Mouse (Mus musculus) limb, embryonic 13.5 days (tissue): ENCODE measurements at regions not wholly inside any gene's neighbourhood (a gene's known extent, or its start where the extent isn't known, plus 50 kb on each side); places are given as distances from the start of the nearest gene placed in this dataset.

Source experiments
- ATAC-seq: fragments of 200-750 bp; cut with Nextera tagmentation; 2 replicates; pipeline ENCODE4 v1.8.0; 2017; ENCODE audit warnings: low read depth, moderate number of reproducible peaks, moderate TSS enrichment; ENCODE audit not compliant: low FRiP score
- H3K27ac ChIP-seq: fragments of 300-500 bp; sonication (generic); 2 replicates; pipeline ENCODE4 v1.5.1; 2015; ENCODE audit warnings: inconsistent platforms, mild to moderate bottlenecking, moderate library complexity
- H3K27me3 ChIP-seq: fragments of 300-500 bp; sonication (generic); 2 replicates; pipeline ENCODE4 v1.6.1; 2015; ENCODE audit warnings: mild to moderate bottlenecking, inconsistent platforms
- H3K36me3 ChIP-seq: fragments of 300-500 bp; sonication (generic); 2 replicates; pipeline ENCODE4 v1.6.1; 2015; ENCODE audit warnings: inconsistent platforms, mild to moderate bottlenecking, moderate library complexity
- H3K4me1 ChIP-seq: fragments of 300-500 bp; sonication (generic); 2 replicates; pipeline ENCODE4 v1.6.1; 2015; ENCODE audit warnings: inconsistent platforms
- H3K4me2 ChIP-seq: fragments of 300-500 bp; sonication (generic); replicated peaks from 2 replicates; pipeline ENCODE4 v1.6.1; 2015; ENCODE audit warnings: inconsistent platforms, mild to moderate bottlenecking, moderate library complexity
- H3K4me3 ChIP-seq: fragments of 300-500 bp; sonication (generic); 2 replicates; pipeline ENCODE4 v1.5.1; 2015; ENCODE audit warnings: moderate library complexity, mild to moderate bottlenecking, inconsistent platforms
- H3K9ac ChIP-seq: fragments of 300-500 bp; sonication (generic); 2 replicates; pipeline ENCODE4 v1.6.1; 2015; ENCODE audit warnings: mild to moderate bottlenecking, inconsistent platforms
- H3K9me3 ChIP-seq: fragments of 300-500 bp; sonication (generic); 2 replicates; pipeline ENCODE4 v1.6.1; 2016; ENCODE audit warnings: inconsistent platforms
- WGBS: fragments of 180-500 bp; shearing (Covaris S2); methylation state at CpG from one replicate; pipeline ENCODE4 v1.1.7; 2015; 5-methylcytosine and 5-hydroxymethylcytosine counted together

GRCm38 (mm10) chrX:11088506-11088905 is 210.6 kb upstream of the H2al1a start:
- 27% methylated on average over 10 of the region's 10 CpGs for WGBS
- Histone ChIP-seq H3K9me3 (no peaks in the 10 kb centered on the region), H3K4me1 (no peaks in the 10 kb centered on the region), H3K4me2 (peak overlapping the region; percentile 51), H3K9ac (no peak overlapping the region), H3K4me3 (no peak overlapping the region), H3K36me3 (no peaks in the 10 kb centered on the region), H3K27ac (no peak overlapping the region), H3K27me3 (peaks cover 22% of the 10 kb centered on the region)
- ATAC-seq, result no peak

GRCm38 (mm10) chrX:11090432-11090831 is 208.6 kb upstream of the H2al1a start:
- H3K9ac ChIP-seq, result no peak overlapping the region
- no peak overlapping the region for H3K4me2 ChIP-seq
- peaks cover 16% of the 10 kb centered on the region for H3K27me3 ChIP-seq
- ATAC-seq, result no peak
- no peaks in the 10 kb centered on the region for H3K9me3 ChIP-seq
- WGBS, result 24% methylated on average over 7 of the region's 7 CpGs
- no peaks in the 10 kb centered on the region for H3K4me1 ChIP-seq
- no peak overlapping the region for H3K27ac ChIP-seq
- no peaks in the 10 kb centered on the region for H3K36me3 ChIP-seq
- H3K4me3 ChIP-seq, result no peak overlapping the region

- no peaks in the 10 kb centered on the region for H3K4me1 ChIP-seq
- H3K9me3 ChIP-seq, result no peaks in the 10 kb centered on the region
- H3K27me3 ChIP-seq, result peaks cover 32% of the 10 kb centered on the region
- 83% methylated on average over 9 of the region's 9 CpGs for WGBS
- H3K9ac ChIP-seq, result no peak overlapping the region
- no peak overlapping the region for H3K4me3 ChIP-seq
- no peak for ATAC-seq
- no peaks in the 10 kb centered on the region for H3K36me3 ChIP-seq
- H3K4me2 ChIP-seq, result no peak overlapping the region
- no peak overlapping the region for H3K27ac ChIP-seq
Observed at GRCm38 (mm10) chrX:11097581-11098254, 201.3 kb upstream of the H2al1a start.

GRCm38 (mm10) chrX:11098366-11098765 is 200.7 kb upstream of the H2al1a start:
- Histone ChIP-seq H3K27me3 (peaks cover 36% of the 10 kb centered on the region), H3K9ac (no peak overlapping the region), H3K4me1 (no peaks in the 10 kb centered on the region), H3K36me3 (no peaks in the 10 kb centered on the region), H3K9me3 (no peaks in the 10 kb centered on the region), H3K4me3 (no peak overlapping the region), H3K27ac (no peak overlapping the region), H3K4me2 (no peak overlapping the region)
- ATAC-seq, result no peak
- 56% methylated on average over 4 of the region's 4 CpGs for WGBS

GRCm38 (mm10) chrX:11099146-11100087 is 199.6 kb upstream of the H2al1a start:
- H3K4me2 ChIP-seq, result no peak overlapping the region
- no peak for ATAC-seq
- peaks cover 44% of the 10 kb centered on the region for H3K27me3 ChIP-seq
- no peak overlapping the region for H3K9ac ChIP-seq
- H3K4me1 ChIP-seq, result no peaks in the 10 kb centered on the region
- WGBS, result 79% methylated on average over 13 of the region's 13 CpGs
- no peak overlapping the region for H3K27ac ChIP-seq
- H3K4me3 ChIP-seq, result no peak overlapping the region
- no peaks in the 10 kb centered on the region for H3K9me3 ChIP-seq
- H3K36me3 ChIP-seq, result no peaks in the 10 kb centered on the region

- ATAC-seq, result no peak
Observed at GRCm38 (mm10) chrX:11100935-11101334, 198.1 kb upstream of the H2al1a start.

GRCm38 (mm10) chrX:11131253-11131652 is 167.8 kb upstream of the H2al1a start:
- no peaks in the 10 kb centered on the region for H3K4me1 ChIP-seq
- H3K4me2 ChIP-seq, result no peak overlapping the region
- H3K36me3 ChIP-seq, result no peaks in the 10 kb centered on the region
- H3K4me3 ChIP-seq, result no peak overlapping the region
- ATAC-seq, result no peak
- H3K27ac ChIP-seq, result no peak overlapping the region
- WGBS, result 82% methylated on average over 2 of the region's 2 CpGs
- no peaks in the 10 kb centered on the region for H3K9me3 ChIP-seq
- no peak overlapping the region for H3K9ac ChIP-seq
- peaks cover 28% of the 10 kb centered on the region; the same call in 1 of the 2 replicates for H3K27me3 ChIP-seq

More at GRCm38 (mm10) chrX:11100935-11101334, 198.1 kb upstream of the H2al1a start:
- H3K4me2 ChIP-seq, result no peak overlapping the region
- H3K4me3 ChIP-seq, result no peak overlapping the region
- H3K27ac ChIP-seq, result no peak overlapping the region
- peaks cover 53% of the 10 kb centered on the region for H3K27me3 ChIP-seq
- no peaks in the 10 kb centered on the region for H3K4me1 ChIP-seq
- no peak overlapping the region for H3K9ac ChIP-seq
- no peaks in the 10 kb centered on the region for H3K36me3 ChIP-seq
- H3K9me3 ChIP-seq, result no peaks in the 10 kb centered on the region
- 42% methylated on average over 3 of the region's 3 CpGs for whole genome bisulfite sequencing

- Histone ChIP-seq H3K4me2 (no peak overlapping the region), H3K36me3 (no peaks in the 10 kb centered on the region), H3K27me3 (no peaks in the 10 kb centered on the region; the same call in 1 of the 2 replicates), H3K4me3 (no peak overlapping the region), H3K9ac (no peak overlapping the region), H3K27ac (no peak overlapping the region), H3K9me3 (no peaks in the 10 kb centered on the region), H3K4me1 (peaks cover 12% of the 10 kb centered on the region; the same call in 1 of the 2 replicates)
- whole genome bisulfite sequencing, result 35% methylated on average over 8 of the region's 8 CpGs
- ATAC-seq, result peak; percentile 24; the same call in 1 of the 2 replicates
Observed at GRCm38 (mm10) chrX:11139971-11140421, 159.1 kb upstream of the H2al1a start.

GRCm38 (mm10) chrX:11141294-11141693 is 157.8 kb upstream of the H2al1a start:
- H3K27me3 ChIP-seq, result no peaks in the 10 kb centered on the region; the same call in 1 of the 2 replicates
- no peaks in the 10 kb centered on the region for H3K9me3 ChIP-seq
- H3K9ac ChIP-seq, result no peak overlapping the region
- H3K4me2 ChIP-seq, result no peak overlapping the region
- no peak overlapping the region for H3K4me3 ChIP-seq
- no peak for ATAC-seq
- no peak overlapping the region for H3K27ac ChIP-seq
- H3K36me3 ChIP-seq, result no peaks in the 10 kb centered on the region
- 64% methylated on average over 1 of the region's 1 CpGs for WGBS
- H3K4me1 ChIP-seq, result peaks cover 12% of the 10 kb centered on the region; the same call in 1 of the 2 replicates

- Histone ChIP-seq H3K9ac (no peak overlapping the region), H3K4me1 (no peaks in the 10 kb centered on the region), H3K36me3 (no peaks in the 10 kb centered on the region), H3K4me2 (no peak overlapping the region), H3K9me3 (no peaks in the 10 kb centered on the region), H3K4me3 (no peak overlapping the region), H3K27me3 (peaks cover 18% of the 10 kb centered on the region; the same call in 1 of the 2 replicates), H3K27ac (no peak overlapping the region)
- 59% methylated on average over 2 of the region's 2 CpGs for WGBS
- ATAC-seq, result no peak
Observed at GRCm38 (mm10) chrX:11158416-11158815, 140.6 kb upstream of the H2al1a start.

GRCm38 (mm10) chrX:11170416-11170815 is 128.6 kb upstream of the H2al1a start:
- H3K36me3 ChIP-seq, result no peaks in the 10 kb centered on the region
- no peaks in the 10 kb centered on the region for H3K9me3 ChIP-seq
- ATAC-seq, result no peak
- H3K9ac ChIP-seq, result no peak overlapping the region
- 90% methylated on average over 3 of the region's 3 CpGs for WGBS
- no peak overlapping the region for H3K27ac ChIP-seq
- H3K27me3 ChIP-seq, result 0 out of 2 replicates have a peak, but pooled peaks cover 6% of the 10 kb centered on the region
- H3K4me2 ChIP-seq, result no peak overlapping the region
- H3K4me3 ChIP-seq, result no peak overlapping the region
- no peaks in the 10 kb centered on the region for H3K4me1 ChIP-seq

GRCm38 (mm10) chrX:11180194-11180816 is 118.8 kb upstream of the H2al1a start:
- no peak for ATAC-seq
- Histone ChIP-seq H3K9ac (no peak overlapping the region), H3K4me1 (no peaks in the 10 kb centered on the region), H3K36me3 (no peaks in the 10 kb centered on the region), H3K9me3 (no peaks in the 10 kb centered on the region), H3K27me3 (0 out of 2 replicates have a peak, but pooled peaks cover 4% of the 10 kb centered on the region), H3K27ac (no peak overlapping the region), H3K4me3 (no peak overlapping the region), H3K4me2 (no peak overlapping the region)
- WGBS, result 61% methylated on average over 7 of the region's 7 CpGs
